Mouse (Mus musculus) telencephalon, adult 2 months (tissue): ENCODE results near the gene Trnp1.

Experiments used
- DNase-seq: peaks from one replicate; pipeline ENCODE4 v3.0.0-alpha.2; 2011; ENCODE audit warnings: low read depth, low spot score

The Trnp1 gene

GRCm38 (mm10) chr4:133494867-133495266 is 3.5 kb downstream of the Trnp1 start:
- DNase-seq, result no peak

- no peak for DNase-seq
These were observed 3.9 kb downstream of the Trnp1 start for GRCm38 (mm10) chr4:133494432-133494831.

GRCm38 (mm10) chr4:133493895-133494294 is 4.5 kb downstream of the Trnp1 start:
- no peak for DNase-seq

GRCm38 (mm10) chr4:133491800-133492199 is 6.5 kb downstream of the Trnp1 start:
- no peak for DNase-seq

GRCm38 (mm10) chr4:133489489-133490245 is 8.7 kb downstream of the Trnp1 start:
- no peak for DNase-seq

GRCm38 (mm10) chr4:133488619-133489392 is 9.5 kb downstream of the Trnp1 start:
- no peak for DNase-seq

GRCm38 (mm10) chr4:133486673-133487357 is 11.5 kb downstream of the Trnp1 start:
- DNase-seq, result no peak

GRCm38 (mm10) chr4:133485691-133486425 is 12.5 kb downstream of the Trnp1 start:
- no peak for DNase-seq

- DNase-seq, result no peak
These were observed 13.9 kb downstream of the Trnp1 start for GRCm38 (mm10) chr4:133484266-133485025.

- DNase-seq, result no peak
These were observed 15.9 kb downstream of the Trnp1 start for GRCm38 (mm10) chr4:133482479-133482878.

- no peak for DNase-seq
These were observed 16.9 kb downstream of the Trnp1 start for GRCm38 (mm10) chr4:133481488-133481887.

GRCm38 (mm10) chr4:133480754-133481153 is 17.6 kb downstream of the Trnp1 start:
- no peak for DNase-seq

- DNase-seq, result no peak
These were observed 18.2 kb downstream of the Trnp1 start for GRCm38 (mm10) chr4:133480185-133480537.

- peak; percentile 93 for DNase-seq
These were observed 18.7 kb downstream of the Trnp1 start, which contains the start of gene Tent5b for GRCm38 (mm10) chr4:133479458-133480184. Tent5b (plus strand) TSS chr4:133480132.

- no peak for DNase-seq
These were observed 24.5 kb downstream of the Trnp1 start for GRCm38 (mm10) chr4:133473833-133474232.

GRCm38 (mm10) chr4:133471135-133471821 is 27.1 kb downstream of the Trnp1 start:
- no peak for DNase-seq

- DNase-seq, result no peak
These were observed 29.2 kb downstream of the Trnp1 start for GRCm38 (mm10) chr4:133469122-133469521.

GRCm38 (mm10) chr4:133468080-133468479 is 30.3 kb downstream of the Trnp1 start:
- DNase-seq, result no peak

- no peak for DNase-seq
These were observed 35.2 kb downstream of the Trnp1 start for GRCm38 (mm10) chr4:133463184-133463583.

- DNase-seq, result no peak
These were observed 37.0 kb downstream of the Trnp1 start for GRCm38 (mm10) chr4:133461362-133461761.
